Mouse (Mus musculus): Measurements from ENCODE around the gene Atrnl1. TPM values are rescaled to one million over a fixed set of nuclear protein-coding genes. Genes with fewer than 3 reads are reported as not detected.
"Not testable (repeated sequence)": the region's sequence is repeated elsewhere in the genome, so short reads cannot be mapped to it uniquely, and the experiment has no call there.

The Atrnl1 gene
- polyA plus RNA-seq, 1 experiment from 2014 or later, result 1.8 TPM

GRCm38 (mm10) chr19:57655083-57655482, 44.2 kb downstream of the Atrnl1 start:
- no peak overlapping the region for H3K27ac ChIP-seq
- H3K36me3 ChIP-seq, result peaks cover 24% of the 10 kb centered on the region
- no peak for ATAC-seq
- H3K9ac ChIP-seq, result no peak overlapping the region
- peaks cover 6% of the 10 kb centered on the region; the same call in 1 of the 2 replicates for H3K4me1 ChIP-seq
- no peak overlapping the region for H3K4me3 ChIP-seq
- H3K4me2 ChIP-seq, result no peak overlapping the region
- no peaks in the 10 kb centered on the region; the same call in 1 of the 2 replicates for H3K9me3 ChIP-seq (replicated peaks)
- no peaks in the 10 kb centered on the region for H3K27me3 ChIP-seq (replicated peaks)
- 54% methylated on average over 2 of the region's 2 CpGs for WGBS (ENCODE audit: insufficient replicate concordance)

GRCm38 (mm10) chr19:57655491-57655890, 44.7 kb downstream of the Atrnl1 start:
- Histone ChIP-seq H3K9me3 (replicated peaks) (no peaks in the 10 kb centered on the region; the same call in 1 of the 2 replicates), H3K4me2 (no peak overlapping the region), H3K27me3 (replicated peaks) (no peaks in the 10 kb centered on the region), H3K4me3 (no peak overlapping the region), H3K4me1 (peaks cover 6% of the 10 kb centered on the region; the same call in 1 of the 2 replicates), H3K36me3 (peaks cover 24% of the 10 kb centered on the region), H3K27ac (no peak overlapping the region), H3K9ac (no peak overlapping the region)
- no peak for ATAC-seq
- WGBS (ENCODE audit: insufficient replicate concordance), result 86% methylated on average over 11 of the region's 11 CpGs

- H3K27me3 ChIP-seq (replicated peaks), result no peaks in the 10 kb centered on the region
- peaks cover 6% of the 10 kb centered on the region; the same call in 1 of the 2 replicates for H3K4me1 ChIP-seq
- H3K36me3 ChIP-seq, result peaks cover 24% of the 10 kb centered on the region
- H3K27ac ChIP-seq, result no peak overlapping the region
- no peak overlapping the region for H3K4me2 ChIP-seq
- no peak overlapping the region for H3K4me3 ChIP-seq
- H3K9ac ChIP-seq, result no peak overlapping the region
- WGBS (ENCODE audit: insufficient replicate concordance), result 75% methylated on average over 12 of the region's 12 CpGs
- H3K9me3 ChIP-seq (replicated peaks), result no peaks in the 10 kb centered on the region; the same call in 1 of the 2 replicates
- no peak for ATAC-seq
Observed at GRCm38 (mm10) chr19:57657426-57658087, 46.7 kb downstream of the Atrnl1 start.

DNA sequence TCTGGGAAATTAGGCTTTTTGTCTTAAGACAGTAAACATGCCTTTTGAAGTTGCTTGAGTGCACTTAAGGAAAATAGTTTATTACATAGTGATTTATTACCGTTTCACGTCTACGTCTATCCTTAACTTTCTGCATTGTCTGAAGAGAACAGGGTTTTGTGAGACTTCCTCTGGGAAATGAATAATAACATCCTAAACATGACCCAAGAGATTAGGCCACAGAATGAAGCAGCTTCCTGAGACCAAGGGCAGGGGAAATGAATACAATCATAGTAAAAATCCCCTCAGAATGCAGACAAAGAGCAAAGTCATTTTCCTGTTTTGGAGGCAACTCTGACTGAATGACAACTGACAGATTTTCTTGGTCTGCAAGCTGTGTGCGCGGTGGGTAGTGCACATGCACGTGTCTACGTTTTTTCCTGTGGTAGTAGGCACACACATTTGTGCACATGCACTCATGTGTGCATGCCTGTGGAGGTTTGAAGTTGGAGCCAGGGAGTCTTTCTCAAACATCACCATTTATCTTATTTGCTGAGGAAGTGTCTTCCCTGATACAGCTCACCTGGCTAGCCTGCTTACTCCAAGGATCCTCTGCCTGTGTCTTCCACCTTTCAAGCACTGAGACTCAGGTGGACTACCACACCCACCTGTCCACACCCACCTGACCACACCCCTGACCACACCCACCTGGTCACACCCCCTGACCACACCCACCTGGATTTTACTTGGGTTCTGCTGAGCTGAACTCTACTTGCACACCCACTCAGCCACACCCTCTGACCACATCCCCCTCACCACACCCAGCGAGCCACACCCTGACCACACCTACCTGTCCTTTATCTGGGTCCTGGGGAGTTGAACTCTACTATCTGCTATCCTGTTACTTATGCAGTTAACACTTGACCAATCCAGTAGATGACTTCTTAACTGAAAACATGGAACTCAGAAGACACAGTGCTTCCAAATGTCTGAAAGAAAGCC, 47.6 kb downstream of the Atrnl1 start:
- Histone ChIP-seq H3K9ac (no peak overlapping the region), H3K27ac (peak overlapping the region; percentile 15; the same call in 1 of the 2 replicates), H3K9me3 (replicated peaks) (no peaks in the 10 kb centered on the region; the same call in 1 of the 2 replicates), H3K4me2 (no peak overlapping the region), H3K27me3 (replicated peaks) (no peaks in the 10 kb centered on the region), H3K36me3 (peaks cover 24% of the 10 kb centered on the region), H3K4me1 (peaks cover 6% of the 10 kb centered on the region; the same call in 1 of the 2 replicates), H3K4me3 (no peak overlapping the region)
- peak; percentile 49; the same call in 1 of the 2 replicates for ATAC-seq
- WGBS (ENCODE audit: insufficient replicate concordance), result 72% methylated on average over 8 of the region's 8 CpGs

GRCm38 (mm10) chr19:57667011-57667410, 56.2 kb downstream of the Atrnl1 start:
- Histone ChIP-seq H3K9ac (no peak overlapping the region), H3K27me3 (replicated peaks) (no peaks in the 10 kb centered on the region), H3K36me3 (peaks cover 7% of the 10 kb centered on the region; the same call in 1 of the 2 replicates), H3K4me2 (no peak overlapping the region), H3K4me3 (no peak overlapping the region), H3K4me1 (no peaks in the 10 kb centered on the region), H3K27ac (no peak overlapping the region), H3K9me3 (replicated peaks) (no peaks in the 10 kb centered on the region)
- ATAC-seq, result no peak
- 80% methylated on average over 9 of the region's 9 CpGs for WGBS (ENCODE audit: insufficient replicate concordance)

DNA sequence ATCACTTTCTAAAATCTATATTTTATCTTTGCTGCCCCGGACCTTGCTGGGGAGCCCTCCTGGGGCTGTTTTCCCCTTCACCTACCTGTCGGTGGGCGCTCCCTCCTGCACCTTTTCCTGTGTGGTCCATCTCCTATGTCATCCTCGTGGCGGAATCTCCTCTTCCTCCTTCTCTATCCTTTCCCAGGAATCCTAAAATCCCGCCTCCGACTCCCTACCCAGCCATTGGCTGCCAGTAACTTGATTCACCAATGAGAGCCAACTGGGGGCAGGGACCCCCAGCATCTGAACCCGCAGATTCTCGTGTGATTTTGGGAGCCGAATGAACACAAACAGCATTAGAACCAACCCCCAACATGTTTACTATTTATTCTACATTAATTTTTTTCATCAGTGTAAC, 57.1 kb downstream of the Atrnl1 start:
- H3K4me2 ChIP-seq, result no peak overlapping the region
- peaks cover 7% of the 10 kb centered on the region; the same call in 1 of the 2 replicates for H3K36me3 ChIP-seq
- no peak overlapping the region for H3K27ac ChIP-seq
- no peaks in the 10 kb centered on the region for H3K9me3 ChIP-seq (replicated peaks)
- no peaks in the 10 kb centered on the region for H3K4me1 ChIP-seq
- 83% methylated on average over 10 of the region's 10 CpGs for WGBS (ENCODE audit: insufficient replicate concordance)
- no peak overlapping the region for H3K9ac ChIP-seq
- no peak for ATAC-seq
- H3K27me3 ChIP-seq (replicated peaks), result no peaks in the 10 kb centered on the region
- no peak overlapping the region for H3K4me3 ChIP-seq

DNA sequence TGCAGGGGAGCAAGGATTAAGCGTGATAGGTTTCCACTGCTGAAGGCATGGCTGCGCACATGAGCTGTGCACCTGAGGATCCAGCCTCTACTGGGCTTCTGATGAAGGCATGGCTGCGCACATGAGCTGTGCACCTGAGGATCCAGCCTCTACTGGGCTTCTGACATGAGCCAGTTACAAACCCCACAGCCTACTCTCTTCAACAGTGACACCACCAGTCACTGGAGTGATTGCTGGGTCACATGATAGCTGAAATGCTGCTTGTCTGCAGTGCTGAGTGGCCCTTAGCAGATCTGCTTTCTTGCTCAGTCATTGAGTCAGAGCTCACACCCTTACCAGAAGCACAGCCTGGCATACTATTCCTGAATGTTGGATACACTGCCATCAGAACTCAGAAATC, 68.6 kb downstream of the Atrnl1 start:
- Histone ChIP-seq H3K9ac (no peak overlapping the region), H3K9me3 (replicated peaks) (no peaks in the 10 kb centered on the region), H3K27me3 (replicated peaks) (no peaks in the 10 kb centered on the region), H3K4me2 (no peak overlapping the region), H3K4me1 (no peaks in the 10 kb centered on the region), H3K4me3 (no peak overlapping the region), H3K27ac (no peak overlapping the region), H3K36me3 (no peaks in the 10 kb centered on the region)
- WGBS (ENCODE audit: insufficient replicate concordance), result 82% methylated on average over 3 of the region's 3 CpGs
- ATAC-seq, result no peak

DNA sequence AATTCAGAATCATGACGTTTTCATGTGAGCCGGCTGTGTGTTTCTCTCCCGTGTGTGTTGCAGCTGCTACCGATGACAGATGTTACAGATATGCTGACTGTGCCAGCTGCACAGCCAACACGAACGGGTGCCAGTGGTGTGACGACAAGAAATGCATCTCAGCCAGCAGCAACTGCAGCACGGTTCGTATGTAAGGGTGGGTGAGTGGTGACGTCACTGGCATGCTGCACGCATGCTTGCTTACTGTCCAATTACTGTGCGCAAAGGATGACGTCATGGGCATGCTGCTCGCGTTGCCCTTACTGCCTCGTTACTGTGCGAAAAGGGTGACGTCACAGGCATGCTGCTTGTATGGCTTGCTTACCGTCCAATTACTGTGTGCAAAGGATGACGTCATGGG, 75.8 kb downstream of the Atrnl1 start:
- H3K4me3 ChIP-seq, result no peak overlapping the region
- H3K4me2 ChIP-seq, result no peak overlapping the region
- H3K9ac ChIP-seq, result no peak overlapping the region
- H3K27ac ChIP-seq, result no peak overlapping the region
- no peak for ATAC-seq
- WGBS (ENCODE audit: insufficient replicate concordance), result 85% methylated on average over 20 of the region's 20 CpGs
- H3K36me3 ChIP-seq, result peaks cover 4% of the 10 kb centered on the region; the same call in 1 of the 2 replicates
- H3K9me3 ChIP-seq (replicated peaks), result no peaks in the 10 kb centered on the region
- no peaks in the 10 kb centered on the region for H3K27me3 ChIP-seq (replicated peaks)
- no peaks in the 10 kb centered on the region for H3K4me1 ChIP-seq

DNA sequence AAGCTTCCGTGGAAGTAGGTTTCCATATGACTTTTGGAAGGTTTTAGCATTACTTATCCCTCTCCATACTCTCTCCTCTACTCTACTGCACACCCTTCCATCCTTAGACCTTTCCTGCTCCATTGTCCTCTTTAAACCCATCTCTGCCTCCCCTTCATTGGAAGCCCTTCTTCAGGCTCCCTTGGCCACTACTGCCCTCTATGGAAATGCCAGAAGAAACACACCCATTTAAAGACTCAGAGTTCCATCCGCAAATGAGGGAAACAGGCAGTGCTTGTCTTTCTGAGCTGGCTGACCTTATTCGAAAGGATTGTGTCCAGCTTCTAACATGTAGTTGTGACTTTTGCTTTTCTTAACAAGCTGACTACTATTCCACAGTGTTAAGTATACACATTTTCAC, 81.7 kb downstream of the Atrnl1 start:
- no peaks in the 10 kb centered on the region for H3K27me3 ChIP-seq (replicated peaks)
- H3K9ac ChIP-seq, result no peak overlapping the region
- H3K9me3 ChIP-seq (replicated peaks), result no peaks in the 10 kb centered on the region
- H3K36me3 ChIP-seq, result peaks cover 11% of the 10 kb centered on the region
- no peak for ATAC-seq
- no peak overlapping the region for H3K4me2 ChIP-seq
- WGBS (ENCODE audit: insufficient replicate concordance), result 70% methylated on average over 3 of the region's 3 CpGs
- H3K4me1 ChIP-seq, result no peaks in the 10 kb centered on the region
- H3K4me3 ChIP-seq, result no peak overlapping the region
- H3K27ac ChIP-seq, result no peak overlapping the region

DNA sequence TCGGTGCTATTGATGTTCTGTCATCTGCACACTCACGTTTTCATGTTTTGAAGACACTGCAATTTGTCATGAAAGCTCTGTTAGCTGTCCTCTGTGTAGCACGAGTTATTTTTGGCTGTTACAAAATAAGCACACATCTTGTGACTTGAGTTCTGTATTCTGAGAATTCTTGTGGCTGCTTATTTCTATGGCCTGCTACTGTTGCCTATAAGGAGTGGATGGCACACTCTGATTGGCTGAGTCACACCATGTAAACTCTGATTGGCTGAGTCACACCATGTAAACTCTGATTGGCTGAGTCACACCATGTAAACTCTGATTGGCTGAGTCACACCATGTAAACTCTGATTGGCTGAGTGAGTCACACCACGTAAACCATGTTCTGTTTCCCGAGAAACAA, 85.9 kb downstream of the Atrnl1 start:
- H3K9me3 ChIP-seq (replicated peaks); H3K4me3 ChIP-seq; H3K9ac ChIP-seq; H3K4me1 ChIP-seq; H3K27ac ChIP-seq; H3K27me3 ChIP-seq (replicated peaks); ATAC-seq; H3K4me2 ChIP-seq: not testable (repeated sequence)
- WGBS (ENCODE audit: insufficient replicate concordance), result 84% methylated on average over 5 of the region's 5 CpGs
- peaks cover 15% of the 10 kb centered on the region for H3K36me3 ChIP-seq

DNA sequence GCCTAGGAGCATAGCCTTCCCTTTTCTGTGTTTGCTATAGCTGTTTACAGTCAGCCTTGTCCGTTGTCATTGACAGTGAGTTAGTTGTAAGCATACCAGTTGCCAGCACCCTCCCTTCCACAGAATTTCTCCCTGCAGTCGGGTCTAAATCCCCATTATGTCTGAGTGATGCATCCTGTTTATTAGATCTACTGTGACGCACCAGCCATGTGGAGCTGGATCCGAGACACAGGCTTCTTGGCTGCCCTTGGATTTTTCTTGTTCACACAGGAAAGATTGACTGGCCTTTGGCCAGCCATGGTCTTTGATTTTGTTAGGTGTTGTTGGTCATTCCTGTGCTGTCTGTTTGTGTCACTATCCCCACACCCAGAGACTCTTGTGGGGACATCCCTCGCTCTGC, 102.3 kb downstream of the Atrnl1 start:
- H3K36me3 ChIP-seq, result peaks cover 17% of the 10 kb centered on the region
- H3K9ac ChIP-seq, result no peak overlapping the region
- 69% methylated on average over 5 of the region's 5 CpGs for WGBS (ENCODE audit: insufficient replicate concordance)
- no peak overlapping the region for H3K4me3 ChIP-seq
- H3K27me3 ChIP-seq (replicated peaks), result no peaks in the 10 kb centered on the region
- no peak for ATAC-seq
- no peak overlapping the region for H3K27ac ChIP-seq
- H3K4me2 ChIP-seq, result no peak overlapping the region
- H3K9me3 ChIP-seq (replicated peaks), result no peaks in the 10 kb centered on the region
- no peaks in the 10 kb centered on the region for H3K4me1 ChIP-seq

DNA sequence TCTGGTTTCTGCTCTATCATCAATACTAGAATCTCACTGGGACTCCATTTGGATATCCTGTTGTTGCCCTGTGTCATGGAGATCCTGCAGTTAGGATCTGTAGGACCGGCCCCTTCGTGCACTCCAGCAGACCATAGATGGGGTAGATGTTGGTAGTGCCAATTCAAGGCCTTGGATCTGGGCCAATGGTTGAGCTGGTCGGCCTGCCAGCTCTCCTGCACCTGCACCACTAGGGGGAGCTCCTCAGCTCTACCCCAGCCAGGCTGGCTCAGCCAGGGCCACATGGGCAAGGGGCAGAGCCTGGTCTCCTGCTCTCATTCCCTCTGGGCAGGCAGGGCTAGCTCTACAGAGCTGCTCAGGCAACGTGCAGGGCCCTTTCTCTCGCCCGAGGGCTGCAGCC, 114.1 kb downstream of the Atrnl1 start:
- Histone ChIP-seq H3K9me3 (replicated peaks) (no peaks in the 10 kb centered on the region), H3K4me2 (no peak overlapping the region), H3K36me3 (no peaks in the 10 kb centered on the region), H3K9ac (no peak overlapping the region), H3K4me3 (no peak overlapping the region), H3K27me3 (replicated peaks) (no peaks in the 10 kb centered on the region), H3K4me1 (no peaks in the 10 kb centered on the region), H3K27ac (no peak overlapping the region)
- WGBS (ENCODE audit: insufficient replicate concordance), result 68% methylated on average over 6 of the region's 6 CpGs
- peak; percentile 59 for ATAC-seq

Data from liver, embryonic 12.5 days (tissue).